Mouse (Mus musculus) adrenal gland, postnatal 4 days (tissue): ENCODE data around the gene Ap4s1. TPM values are rescaled to one million over a fixed set of nuclear protein-coding genes. Genes with fewer than 3 reads are reported as not detected.

Source experiments
- DNase-seq, 2 experiments: peaks; one replicate each; pipeline ENCODE4 v3.0.0; 2021 to 2022; ENCODE audit warnings: low spot score in 2 of 2, mixed read lengths in 2 of 2
- total RNA-seq, 2 experiments: library from RNA; stranded (reverse); gene quantifications; 2 replicates each; pipeline ENCODE4 v1.2.3; 2021

Gene Ap4s1
- total RNA-seq, 2 experiments from 2014 or later, result 19.9 to 21.5 TPM

GRCm38 (mm10) chr12:51701723-51702122 lies 10.9 kb downstream of the Ap4s1 start:
- no peak for DNase-seq

- no peak for DNase-seq
Observed at GRCm38 (mm10) chr12:51703859-51704258, 13.0 kb downstream of the Ap4s1 start.

DNA sequence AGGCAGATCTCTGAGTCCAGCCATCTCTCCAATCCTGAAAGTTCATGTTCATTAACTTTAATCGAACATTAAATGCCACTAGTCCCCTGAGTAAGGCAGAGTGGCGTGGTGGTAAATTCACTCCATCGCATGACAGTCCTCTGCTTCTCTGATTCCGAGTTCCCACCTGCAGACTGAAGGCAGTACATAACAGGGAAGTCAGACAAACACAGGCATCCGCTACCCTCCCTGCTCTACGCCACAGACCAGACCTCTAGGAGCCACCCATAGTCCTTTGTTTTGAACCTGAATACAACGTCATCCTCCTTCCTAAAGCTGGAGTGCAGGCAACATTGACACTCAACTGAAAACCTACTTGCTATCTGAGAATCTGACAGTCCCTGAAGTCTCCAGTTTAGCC lies 13.7 kb downstream of the Ap4s1 start:
- no peak for DNase-seq

- DNase-seq, result no peak
Observed at GRCm38 (mm10) chr12:51705778-51706177, 14.9 kb downstream of the Ap4s1 start.

DNA sequence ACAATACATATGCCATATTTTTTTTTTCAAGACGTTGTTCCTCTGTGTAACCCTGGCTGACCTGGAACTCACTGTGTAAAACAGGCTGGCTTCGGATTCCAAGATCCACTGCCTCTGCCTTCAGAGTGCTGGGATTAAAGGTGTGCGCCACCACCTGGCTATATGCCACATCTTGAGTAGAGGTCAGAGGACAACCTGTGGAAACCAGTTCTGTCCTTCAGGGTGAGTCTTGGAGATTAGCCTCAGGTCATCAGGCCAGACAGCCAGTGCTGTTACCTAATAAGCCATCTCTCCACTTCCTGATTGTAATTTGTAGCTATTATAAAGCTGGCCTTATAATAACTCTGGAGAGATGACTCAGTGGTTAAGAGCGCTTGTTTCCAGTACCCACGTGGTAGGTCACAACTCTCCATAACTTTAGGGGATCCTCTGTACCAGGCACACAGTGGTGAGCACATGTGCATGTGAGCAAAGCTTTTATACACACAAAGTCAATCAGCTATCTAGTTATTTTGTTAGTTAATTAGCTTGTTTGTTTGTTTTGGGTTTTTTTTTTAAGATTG lies 15.9 kb downstream of the Ap4s1 start:
- DNase-seq, result no peak

DNA sequence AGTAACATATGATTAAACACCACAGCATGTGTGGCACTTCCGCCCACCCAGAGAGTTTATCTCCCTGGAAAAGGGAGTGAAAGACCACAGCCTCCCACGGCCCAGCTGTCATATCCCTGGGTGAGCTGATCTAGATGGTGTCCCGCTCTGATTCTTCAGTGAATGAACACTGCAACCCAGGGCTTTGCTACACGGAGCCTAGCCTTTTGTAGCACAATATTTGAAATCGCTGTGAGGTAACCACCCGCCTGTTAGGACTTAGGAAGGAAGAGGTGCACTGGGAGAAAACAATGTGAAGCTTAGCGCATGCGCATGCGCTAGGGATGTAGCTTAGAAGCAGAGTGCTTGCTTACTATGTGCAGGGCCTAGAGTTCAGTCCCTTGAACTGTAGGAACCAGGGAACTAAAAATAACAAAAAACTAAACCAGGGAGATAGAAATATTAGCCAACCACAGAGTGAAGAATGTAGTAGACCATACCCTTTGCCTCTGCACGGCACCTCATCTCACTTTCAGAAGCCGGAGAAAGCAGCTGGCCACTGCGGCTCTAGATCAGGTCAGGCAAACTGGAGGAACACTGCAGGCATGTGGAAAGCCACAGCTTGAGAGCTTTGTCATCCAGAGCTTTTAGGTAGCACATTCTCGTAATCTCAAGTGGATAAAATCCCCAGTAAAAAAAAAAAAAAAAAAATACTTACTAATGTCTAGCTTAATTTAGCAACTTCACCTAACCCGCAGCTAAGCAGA lies 18.3 kb downstream of the Ap4s1 start:
- no peak for DNase-seq

- no peak for DNase-seq
Observed at GRCm38 (mm10) chr12:51709741-51710140, 18.9 kb downstream of the Ap4s1 start.

DNA sequence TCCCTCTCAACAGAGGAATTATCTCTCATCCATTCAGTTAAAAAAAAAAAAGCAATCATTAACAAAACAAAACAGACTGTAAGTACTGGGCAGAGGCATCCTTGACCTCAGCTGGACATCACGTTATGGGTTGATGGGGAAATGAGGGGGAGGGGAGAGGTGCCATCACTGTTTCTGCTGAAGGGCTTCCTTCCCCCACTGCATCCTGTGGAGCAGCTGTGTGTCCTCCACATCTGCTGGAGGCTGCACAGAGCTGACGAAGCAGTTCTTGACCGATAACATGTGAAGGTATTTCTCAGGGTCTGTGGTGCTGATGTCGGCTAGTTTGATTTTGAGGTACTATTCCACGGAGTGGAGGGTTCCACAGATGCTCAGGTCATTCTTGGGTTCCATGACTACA lies 19.3 kb downstream of the Ap4s1 start:
- no peak for DNase-seq

DNA sequence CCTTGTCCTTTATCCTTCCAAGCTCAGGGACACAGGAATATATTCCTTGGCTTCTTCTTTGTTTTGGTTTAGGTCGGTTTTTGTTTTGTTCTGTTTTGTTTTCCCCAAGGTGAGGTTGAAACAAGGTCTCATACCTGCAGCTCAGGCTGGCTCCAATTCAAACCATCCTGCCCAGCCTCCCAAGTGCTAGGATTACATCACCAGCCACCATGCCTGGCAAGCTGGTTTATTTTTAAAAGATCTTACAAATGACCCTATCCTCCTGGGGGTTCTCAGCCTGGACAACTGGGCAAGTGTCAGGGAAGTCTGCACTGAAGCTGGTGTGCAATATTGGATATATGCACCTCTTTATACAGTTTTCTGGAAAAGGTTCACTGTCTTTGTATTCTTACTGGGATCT lies 21.9 kb downstream of the Ap4s1 start:
- DNase-seq, result no peak

- no peak for DNase-seq
Observed at GRCm38 (mm10) chr12:51718617-51719016, 27.8 kb downstream of the Ap4s1 start.

DNA sequence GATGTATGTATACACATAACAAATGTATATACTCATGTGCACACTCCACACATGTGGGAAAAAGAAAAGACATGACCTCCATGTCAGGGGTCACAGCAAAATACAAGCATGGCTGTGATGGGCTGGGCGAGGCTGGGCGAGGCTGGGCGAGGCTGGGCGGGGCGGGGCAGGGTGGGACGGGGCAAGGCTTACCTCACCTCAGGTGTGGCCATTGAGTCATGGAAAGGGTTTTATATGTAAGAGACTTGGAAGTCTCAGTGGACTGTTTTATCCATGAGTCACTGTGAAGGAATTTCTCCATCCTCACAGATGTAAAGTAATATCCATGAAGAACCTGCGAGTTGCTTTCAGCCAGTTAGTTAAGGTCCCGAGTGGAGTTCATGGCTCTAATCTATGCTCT lies 31.0 kb downstream of the Ap4s1 start:
- DNase-seq, result no peak

- no peak for DNase-seq
Observed at GRCm38 (mm10) chr12:51729058-51729457, 38.2 kb downstream of the Ap4s1 start.

DNA sequence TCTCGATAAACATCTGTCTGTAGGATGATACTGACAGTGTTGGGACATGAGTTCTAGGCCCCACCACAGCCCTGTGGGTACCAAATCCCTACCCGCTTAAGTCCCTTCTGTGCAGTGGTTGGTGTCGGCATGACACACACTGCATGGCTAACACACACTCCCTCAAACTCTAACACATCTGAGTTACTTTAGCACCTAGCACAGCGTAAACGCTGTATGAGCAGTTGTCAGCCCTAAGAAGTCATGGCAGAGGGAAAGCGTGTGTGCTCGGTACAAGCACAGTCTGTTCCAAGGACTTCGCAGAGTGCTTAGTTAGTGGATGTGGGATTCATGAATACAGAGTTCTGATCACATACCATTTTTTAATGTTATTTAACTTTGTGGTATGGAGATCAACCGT lies 39.0 kb downstream of the Ap4s1 start:
- no peak for DNase-seq

DNA sequence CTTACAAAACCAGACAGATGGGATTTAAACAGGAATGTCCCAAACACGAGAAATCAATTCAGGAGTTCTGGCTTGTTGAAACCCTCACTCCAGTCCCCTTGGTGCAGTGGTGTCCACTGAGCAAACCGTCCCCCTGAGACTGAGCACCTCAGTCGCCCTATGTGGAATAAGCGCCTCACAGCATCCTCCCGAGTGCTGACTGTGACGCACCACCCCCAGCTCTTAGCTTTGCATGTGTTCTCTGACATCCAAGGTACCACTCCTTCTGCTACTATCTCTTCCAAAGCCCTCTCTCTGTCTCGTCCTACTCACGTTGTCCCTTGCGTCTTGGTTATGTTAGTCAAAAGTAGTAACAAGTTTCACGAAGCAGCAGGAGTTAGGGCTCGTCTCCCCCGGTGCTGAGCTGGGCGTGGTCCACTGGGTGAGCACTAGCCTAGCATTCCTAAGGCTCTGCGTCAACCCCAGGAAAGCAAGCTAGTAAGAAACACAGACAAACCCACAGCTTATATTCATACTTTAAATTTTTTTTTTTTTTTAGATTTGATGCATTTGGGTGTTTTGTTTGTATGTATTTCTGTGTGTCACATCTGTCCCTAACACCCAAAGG lies 43.9 kb downstream of the Ap4s1 start:
- DNase-seq, result no peak

DNA sequence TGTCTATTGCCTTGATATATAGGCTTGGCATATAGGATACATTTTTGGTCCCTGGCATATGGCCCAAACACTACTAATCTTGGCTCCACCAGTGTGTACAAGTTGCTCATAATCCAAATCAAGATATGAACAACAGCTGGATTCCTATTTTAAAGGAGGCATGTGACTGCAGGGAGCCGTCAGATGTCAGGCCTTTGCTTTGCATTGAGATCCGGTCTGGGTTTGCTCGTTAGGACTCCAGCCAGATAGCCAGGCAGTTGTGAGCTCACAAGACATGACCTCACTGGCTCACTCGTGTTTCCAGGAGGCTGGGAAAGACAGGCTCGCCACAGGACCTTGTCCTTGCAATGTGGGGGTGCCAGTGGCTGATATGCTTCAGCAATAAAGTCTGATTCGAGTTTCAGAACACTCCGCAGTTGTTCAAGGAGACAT lies 45.0 kb downstream of the Ap4s1 start:
- no peak for DNase-seq

GRCm38 (mm10) chr12:51736381-51736780 lies 45.5 kb downstream of the Ap4s1 start:
- no peak for DNase-seq

GRCm38 (mm10) chr12:51736807-51737206 lies 46.0 kb downstream of the Ap4s1 start:
- DNase-seq, result no peak

GRCm38 (mm10) chr12:51741690-51742089 lies 50.9 kb downstream of the Ap4s1 start:
- DNase-seq, result no peak

DNA sequence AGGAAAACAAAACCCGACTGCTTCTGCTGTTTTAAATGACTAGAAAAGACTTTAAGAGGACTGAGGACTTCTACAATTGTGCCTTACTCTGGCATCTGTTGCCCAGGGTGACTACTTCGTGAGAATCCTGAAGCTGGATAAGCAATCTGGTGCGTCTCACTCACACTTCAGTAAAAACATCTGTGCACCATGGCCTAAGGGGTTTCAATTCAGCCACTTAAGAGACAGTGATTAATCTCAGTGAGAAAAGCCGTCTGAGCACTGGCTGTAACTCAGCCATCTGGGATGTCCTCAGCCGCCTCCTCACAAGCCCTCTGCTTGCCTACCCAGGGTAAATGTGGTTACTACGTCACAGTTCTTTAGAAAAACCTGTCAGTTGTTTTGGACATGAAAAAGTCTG lies 54.1 kb downstream of the Ap4s1 start:
- no peak for DNase-seq

GRCm38 (mm10) chr12:51747348-51747747 lies 56.5 kb downstream of the Ap4s1 start:
- no peak for DNase-seq

GRCm38 (mm10) chr12:51755938-51756598 lies 65.2 kb downstream of the Ap4s1 start:
- no peak for DNase-seq

DNA sequence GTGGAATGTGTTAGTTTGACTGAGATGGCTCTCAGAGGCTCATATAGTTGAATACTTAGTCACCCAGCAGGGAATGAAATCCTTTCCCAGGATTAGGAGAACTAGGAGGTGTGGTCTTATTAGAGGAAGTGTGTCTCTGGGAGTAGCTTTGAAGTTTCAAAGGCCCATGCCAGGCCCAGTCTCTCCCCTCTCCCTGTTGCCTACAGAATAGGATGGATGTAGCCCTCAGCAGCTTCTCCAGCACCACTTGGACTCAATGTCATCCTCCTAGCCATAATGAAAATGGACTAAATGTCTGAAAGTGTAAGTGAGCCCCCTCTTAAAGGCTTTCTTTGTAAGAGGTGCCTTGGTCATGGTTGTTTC lies 65.7 kb downstream of the Ap4s1 start:
- no peak for DNase-seq
